Mouse (Mus musculus): ENCODE data around the gene Cct8l1. TPM values are rescaled to one million over a fixed set of nuclear protein-coding genes. Genes with fewer than 3 reads are reported as not detected.

The Cct8l1 gene
- total RNA-seq, 2 experiments from 2014 or later, result 0.13 TPM; not detected in 1

DNA sequence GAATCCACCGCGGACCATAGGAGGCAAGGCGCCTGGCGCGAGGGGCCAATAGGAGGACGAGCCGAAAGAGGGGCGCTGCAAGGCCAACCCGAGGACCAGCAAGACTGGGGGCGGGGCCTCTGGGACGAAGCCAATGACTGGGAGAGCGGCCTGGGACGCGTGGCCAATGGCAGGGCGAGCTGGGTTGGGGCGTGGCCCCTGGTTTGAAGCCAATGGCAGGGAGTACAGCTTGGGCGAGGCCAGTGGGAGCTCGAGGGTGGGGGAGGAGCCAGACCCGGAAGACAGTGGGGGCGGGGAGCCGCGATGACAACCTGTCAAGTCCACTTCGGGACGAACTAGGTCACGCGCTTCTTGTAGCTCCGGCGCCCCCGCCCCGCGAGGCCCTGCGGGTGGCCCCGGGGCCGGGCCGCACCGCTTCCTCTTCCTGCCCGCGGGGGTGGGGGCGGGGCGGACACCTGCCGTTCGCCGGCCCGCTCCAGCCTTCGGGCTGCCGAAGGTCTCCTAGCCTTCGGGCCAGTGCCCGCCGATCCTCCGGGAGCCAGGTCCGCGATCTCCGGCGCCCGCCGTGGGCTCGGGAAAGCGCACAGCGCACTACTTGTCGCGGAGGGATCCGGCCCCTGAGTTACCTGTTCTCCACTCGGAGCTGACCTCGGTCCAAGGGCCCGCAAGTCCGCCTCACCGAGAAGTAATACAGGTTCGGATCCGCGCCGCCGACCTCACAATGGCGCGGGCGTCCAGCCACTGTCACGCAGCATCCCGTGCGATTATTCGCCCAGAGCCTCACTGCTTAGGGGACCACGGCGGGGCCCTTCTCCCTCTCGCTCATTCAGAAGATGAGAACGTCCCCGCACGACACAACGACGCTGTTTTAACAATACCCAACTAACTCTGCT, 13.9 kb downstream of the Cct8l1 start:
- DNase-seq, result peak; percentile 99 to 100
- intact Hi-C loops (cut with DNase I), result loop anchor here (1.0 to 5.0 kb wide), 2 partner anchors 29 to 92 kb away; no protein-coding TSS in a partner anchor

DNA sequence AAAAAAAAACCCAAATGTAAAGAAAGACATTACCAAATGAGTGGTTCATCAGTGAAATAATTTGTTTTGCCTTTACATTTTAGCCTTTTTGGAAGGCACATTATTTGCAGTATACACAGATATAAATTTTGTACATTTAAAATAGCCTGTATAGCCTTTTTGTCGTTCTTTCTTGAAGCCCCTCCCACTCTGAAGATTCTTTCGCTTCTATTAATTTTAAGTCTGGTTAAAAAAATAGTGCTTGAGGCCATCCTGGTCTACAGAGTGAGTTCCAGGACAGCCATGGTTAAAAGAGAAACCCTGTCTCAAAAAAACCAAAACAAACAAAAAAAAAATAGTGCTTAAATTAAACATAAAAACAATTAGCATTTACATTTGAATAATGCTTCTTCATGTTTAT, 14.8 kb downstream of the Cct8l1 start:
- intact Hi-C loops (cut with DNase I), result loop anchor here (5.0 kb wide), 1 partner anchor 93 kb away; no protein-coding TSS in a partner anchor
- no peak for DNase-seq

DNA sequence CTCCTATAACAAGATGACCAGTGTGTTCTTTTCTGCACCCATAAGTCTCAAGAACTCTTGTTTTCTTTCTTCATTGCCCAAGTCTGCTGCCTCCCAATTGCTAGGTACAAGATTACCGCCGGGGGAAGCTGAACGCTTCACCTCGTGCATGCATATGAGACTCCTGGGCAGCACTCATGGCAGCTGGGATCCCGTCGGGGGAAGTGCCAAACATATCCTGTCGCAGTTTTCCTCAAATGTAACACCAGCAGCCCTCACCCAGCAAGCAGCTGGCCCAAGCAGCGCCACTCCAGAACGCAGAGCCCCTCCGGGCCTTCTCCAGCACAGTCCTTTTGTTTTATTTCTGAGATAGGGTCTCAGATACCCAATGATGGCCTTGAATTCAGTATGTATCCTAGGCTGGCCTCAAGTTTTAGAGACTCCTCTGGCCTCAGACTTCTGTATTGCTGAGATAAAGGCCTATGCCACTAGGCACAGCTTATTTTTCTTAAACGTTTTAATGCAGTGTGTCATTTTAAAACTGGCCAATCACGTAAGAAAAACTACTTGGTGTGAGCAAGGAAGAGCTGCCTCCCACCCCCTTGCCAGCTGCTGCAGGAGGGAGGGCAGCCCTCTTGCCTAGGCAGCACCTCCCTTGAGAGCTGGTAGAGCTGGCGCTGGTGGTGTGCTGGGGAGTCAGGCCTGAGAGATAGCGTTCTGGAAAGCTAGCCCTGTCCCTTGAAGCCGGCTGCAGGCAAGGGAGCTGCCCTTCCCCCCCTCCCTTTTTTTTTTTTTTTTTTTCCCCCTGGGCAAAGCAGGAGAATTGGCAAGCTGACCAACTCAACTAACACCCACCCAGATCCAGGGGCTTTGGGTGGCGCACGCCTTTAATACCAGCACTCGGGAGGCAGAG, 16.6 kb downstream of the Cct8l1 start:
- DNase-seq, result no peak
- intact Hi-C loops (cut with DNase I), result loop anchor here (5.0 kb wide), 1 partner anchor 95 kb away; no protein-coding TSS in a partner anchor

DNA sequence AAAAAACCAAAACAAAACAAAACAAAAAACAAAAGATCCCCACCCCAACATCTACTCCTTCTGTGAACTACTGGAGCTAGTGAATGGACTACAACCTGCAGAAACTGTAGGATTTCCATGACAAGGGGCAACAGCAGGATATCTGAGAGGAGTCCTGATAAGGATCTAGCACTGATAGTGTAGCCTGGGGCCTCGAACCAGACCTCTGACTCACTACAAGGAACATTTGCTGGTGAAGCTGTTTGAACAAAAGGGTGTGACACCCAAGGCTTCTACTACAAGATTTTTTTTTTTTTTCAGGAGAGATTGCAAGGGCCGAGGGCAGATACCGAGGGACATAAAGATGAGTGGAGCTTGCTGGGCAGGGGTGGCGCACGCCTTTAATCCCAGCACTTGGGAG, 17.4 kb downstream of the Cct8l1 start:
- no peak for DNase-seq
- intact Hi-C loops (cut with DNase I), result loop anchor here (5.0 kb wide), 1 partner anchor 96 kb away; no protein-coding TSS in a partner anchor

DNA sequence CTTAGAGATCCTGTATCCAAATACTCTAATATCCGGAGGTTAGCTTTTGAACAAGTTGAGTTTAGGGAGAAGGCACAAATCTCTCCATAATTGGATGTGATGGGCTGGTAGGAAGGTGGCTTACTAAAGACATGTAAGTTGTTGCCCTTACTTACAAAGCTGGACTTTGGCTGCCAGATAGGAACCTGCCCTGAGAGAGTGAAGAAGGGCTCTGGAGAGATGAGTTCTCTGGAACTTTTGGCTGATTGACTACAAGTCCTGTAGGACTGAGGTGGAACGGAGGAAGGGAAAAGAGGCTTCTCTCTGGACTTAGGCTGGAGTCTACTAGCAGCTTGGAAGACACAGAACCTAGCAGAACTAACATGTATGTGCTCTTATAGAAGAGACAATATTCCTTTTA, 19.7 kb downstream of the Cct8l1 start:
- no peak for DNase-seq

DNA sequence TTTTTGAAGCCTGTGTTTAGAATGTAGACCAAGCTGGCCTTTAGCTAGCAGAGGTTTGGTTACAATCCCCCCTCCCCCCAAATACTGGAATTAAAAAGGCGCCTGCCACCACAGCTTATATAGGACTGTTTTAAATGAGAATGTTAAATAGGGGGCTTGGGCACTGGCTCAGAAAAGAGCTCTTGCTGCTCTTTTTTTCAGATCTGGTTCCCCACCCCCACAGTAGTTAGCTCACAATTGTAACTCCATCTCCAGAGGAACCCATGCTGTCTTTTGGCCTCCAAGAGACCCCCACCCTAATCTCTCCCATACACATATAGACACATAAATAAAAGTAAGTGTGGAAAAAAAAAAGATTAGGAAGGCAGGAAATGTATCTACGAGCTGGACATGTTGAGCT, 20.6 kb downstream of the Cct8l1 start:
- no peak for DNase-seq
- intact Hi-C loops (cut with DNase I), result no loop called here

More for the DNA sequence above, 19.7 kb downstream of the Cct8l1 start:
- intact Hi-C loops (cut with DNase I), result no loop called here

GRCm38 (mm10) chr5:25536921-25537409, 21.1 kb downstream of the Cct8l1 start:
- DNase-seq, result no peak
- intact Hi-C loops (cut with DNase I), result no loop called here

- DNase-seq, result no peak
- intact Hi-C loops (cut with DNase I), result no loop called here
Observed at GRCm38 (mm10) chr5:25540412-25540811, 24.5 kb downstream of the Cct8l1 start.

DNA sequence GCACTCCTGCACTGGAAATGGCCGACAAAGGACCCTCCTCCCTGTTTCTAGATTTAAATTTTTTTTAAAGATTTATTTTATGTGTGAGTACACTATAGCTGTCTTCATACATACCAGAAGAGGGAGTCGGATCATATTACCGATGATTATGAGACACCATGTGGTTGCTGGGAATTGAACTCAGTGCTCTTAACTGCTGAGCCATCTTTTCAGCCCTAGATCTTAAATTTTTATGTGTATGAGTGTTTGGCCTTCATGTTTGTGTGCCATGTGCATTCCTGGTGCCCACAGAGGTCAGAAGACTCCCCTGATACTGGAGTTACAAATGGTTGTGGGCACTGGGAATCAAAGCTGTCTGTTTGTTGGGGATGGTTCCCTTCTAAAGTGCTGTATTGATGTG, 25.1 kb downstream of the Cct8l1 start:
- intact Hi-C loops (cut with DNase I), result no loop called here
- no peak for DNase-seq

DNA sequence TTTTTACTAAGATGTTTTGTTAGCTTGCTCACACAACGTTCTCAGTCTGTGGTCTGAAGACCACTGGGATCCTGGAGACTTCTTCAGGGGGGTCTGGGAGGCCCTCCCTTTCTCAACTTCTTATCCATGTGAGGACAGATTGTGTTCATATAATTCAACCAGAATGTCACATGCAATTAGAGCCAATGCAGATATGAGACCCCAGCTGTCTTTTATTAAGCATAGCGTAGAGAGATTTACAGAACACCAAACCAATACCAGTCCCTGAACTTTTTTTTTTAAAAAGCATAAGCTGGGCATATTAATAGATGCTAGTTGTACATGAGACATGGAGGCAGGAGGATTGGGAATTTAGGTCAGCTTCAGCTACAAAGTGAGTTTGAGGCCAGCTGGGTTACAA, 25.8 kb downstream of the Cct8l1 start:
- intact Hi-C loops (cut with DNase I), result no loop called here
- DNase-seq, result no peak

DNA sequence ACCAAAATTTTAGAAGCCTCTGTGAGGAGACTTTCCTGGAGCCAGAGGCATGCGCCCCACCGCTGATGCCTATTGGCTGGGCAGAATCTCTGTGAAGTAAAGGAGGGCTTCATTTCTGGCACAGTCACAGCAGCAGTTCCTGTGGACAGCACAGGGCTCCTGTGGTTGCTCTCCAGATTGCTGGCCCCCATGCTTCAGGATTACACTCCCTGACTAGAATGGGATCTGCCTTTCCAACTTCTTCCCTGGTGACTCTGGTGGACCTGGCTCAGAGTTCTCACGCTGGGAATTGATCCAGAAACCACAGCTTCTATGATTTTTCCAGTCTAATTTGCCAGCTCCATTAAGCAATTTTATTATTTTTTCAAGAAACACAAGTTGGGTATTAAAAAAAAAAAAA, 28.2 kb downstream of the Cct8l1 start:
- intact Hi-C loops (cut with DNase I), result no loop called here
- DNase-seq, result peak; percentile 62 to 70

GRCm38 (mm10) chr5:25544566-25544965, 28.7 kb downstream of the Cct8l1 start:
- peak; percentile 35 to 47 for DNase-seq
- intact Hi-C loops (cut with DNase I), result no loop called here

GRCm38 (mm10) chr5:25546912-25547311, 31.0 kb downstream of the Cct8l1 start:
- intact Hi-C loops (cut with DNase I), result no loop called here
- DNase-seq, result no peak

GRCm38 (mm10) chr5:25550912-25551311, 35.0 kb downstream of the Cct8l1 start:
- intact Hi-C loops (cut with DNase I), result no loop called here

DNA sequence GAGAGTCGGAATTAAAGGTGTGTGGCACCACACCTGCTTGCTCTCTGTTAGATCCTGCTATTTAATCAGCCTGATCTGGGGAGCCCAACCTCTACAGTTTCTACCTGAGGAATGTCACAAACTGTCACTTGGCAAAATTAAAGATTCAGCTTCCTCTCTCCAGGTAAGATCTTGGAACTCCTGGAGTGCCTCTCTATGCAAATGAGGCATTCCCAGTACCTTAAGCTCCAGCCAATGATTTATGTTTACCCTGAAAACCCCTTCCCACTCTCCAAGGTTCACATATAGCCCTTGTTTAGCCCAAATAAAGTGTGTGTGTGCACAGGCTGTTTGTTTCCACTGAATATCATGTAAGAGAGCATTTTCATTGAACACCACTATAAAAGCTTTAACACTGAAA, 38.3 kb downstream of the Cct8l1 start:
- DNase-seq, result no peak
- intact Hi-C loops (cut with DNase I), result no loop called here

More at GRCm38 (mm10) chr5:25550912-25551311, 35.0 kb downstream of the Cct8l1 start:
- DNase-seq, result no peak

DNA sequence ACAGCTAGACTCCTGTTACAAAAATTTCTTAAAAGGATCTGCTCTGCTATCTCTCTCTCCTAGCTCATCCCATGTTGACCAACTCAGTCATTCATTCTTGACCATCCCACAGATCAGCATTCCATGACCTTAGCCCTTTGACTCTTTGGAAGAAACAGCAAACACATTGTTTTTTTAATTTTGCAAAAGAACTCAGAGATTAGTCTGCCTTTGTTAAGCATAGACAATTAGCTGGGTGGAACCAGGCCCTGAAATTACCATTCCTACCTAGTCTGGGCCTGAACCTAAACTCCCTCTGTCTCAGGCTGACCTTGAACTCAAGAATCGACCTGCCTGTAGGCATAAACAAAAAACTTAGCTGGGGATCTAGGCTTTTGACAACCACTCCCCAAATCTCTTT, 38.8 kb downstream of the Cct8l1 start:
- no peak for DNase-seq
- intact Hi-C loops (cut with DNase I), result no loop called here

DNA sequence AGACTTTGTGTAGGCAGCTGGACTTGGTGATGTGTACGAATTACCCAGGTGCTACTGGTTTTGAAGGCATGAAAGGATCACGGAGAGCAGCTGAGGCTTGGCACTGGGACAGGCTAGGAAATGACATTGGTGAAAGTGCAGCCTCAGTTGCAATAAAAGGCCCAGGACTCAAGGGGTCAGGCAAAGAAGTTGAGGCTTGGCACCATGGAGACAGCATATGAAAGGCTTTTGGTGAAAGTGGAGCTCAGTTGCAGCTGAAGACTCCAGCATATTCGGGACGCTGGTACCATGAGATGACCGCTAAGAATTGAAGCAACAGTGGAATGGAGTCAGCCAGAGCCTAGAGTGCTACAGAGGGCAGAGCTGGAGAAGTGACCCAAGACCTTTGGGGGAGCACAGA, 39.8 kb downstream of the Cct8l1 start:
- no peak for DNase-seq
- intact Hi-C loops (cut with DNase I), result no loop called here

- intact Hi-C loops (cut with DNase I), result no loop called here
- DNase-seq, result no peak
Observed at GRCm38 (mm10) chr5:25556363-25556762, 40.5 kb downstream of the Cct8l1 start.

Data from gastrocnemius, postnatal 36 days (tissue).